Mouse (Mus musculus) heart, embryonic 16.5 days (tissue): Measurements from ENCODE around the gene Ldb3. TPM values are rescaled to one million over a fixed set of nuclear protein-coding genes. Genes with fewer than 3 reads are reported as not detected.
A peak's percentile ranks its signal among the peaks of the same experiment; 100 is the strongest.

ENCODE experiments used
- ATAC-seq: fragments of 200-750 bp; cut with Nextera tagmentation; replicated peaks from 2 replicates; pipeline ENCODE4 v1.8.0; 2017; ENCODE audit warnings: moderate number of reproducible peaks; ENCODE audit not compliant: insufficient read depth, low FRiP score; ENCODE audit errors: extremely low read depth
- H3K27ac ChIP-seq: fragments of 300-500 bp; sonication (generic); 2 replicates; pipeline ENCODE4 v1.5.1; 2014; ENCODE audit warnings: mild to moderate bottlenecking, low read length, control low read depth, moderate library complexity
- H3K27me3 ChIP-seq: fragments of 300-500 bp; sonication (generic); 2 replicates; pipeline ENCODE4 v1.6.1; 2014; ENCODE audit warnings: low read length, mixed read lengths; ENCODE audit not compliant: control insufficient read depth, insufficient read depth
- H3K36me3 ChIP-seq: fragments of 300-500 bp; sonication (generic); 2 replicates; pipeline ENCODE4 v1.6.1; 2014; ENCODE audit not compliant: control insufficient read depth, insufficient read depth
- H3K4me1 ChIP-seq: fragments of 300-500 bp; sonication (generic); 2 replicates; pipeline ENCODE4 v1.6.1; 2014; ENCODE audit warnings: low read length, mixed read lengths; ENCODE audit not compliant: control insufficient read depth, insufficient read depth
- H3K4me2 ChIP-seq: fragments of 300-500 bp; sonication (generic); 2 replicates; pipeline ENCODE4 v1.6.1; 2014; ENCODE audit warnings: low read depth, mild to moderate bottlenecking, control low read depth, low read length
- H3K4me3 ChIP-seq: fragments of 300-500 bp; sonication (generic); 2 replicates; pipeline ENCODE4 v1.5.1; 2014; ENCODE audit warnings: mild to moderate bottlenecking, control low read depth, low read length
- H3K9ac ChIP-seq: fragments of 300-500 bp; sonication (generic); 2 replicates; pipeline ENCODE4 v1.6.1; 2014; ENCODE audit warnings: low read length, control low read depth
- H3K9me3 ChIP-seq: fragments of 300-500 bp; sonication (generic); replicated peaks from 2 replicates; pipeline ENCODE4 v1.6.1; 2016; ENCODE audit warnings: low read length; ENCODE audit not compliant: control insufficient read depth
- WGBS: fragments of 180-500 bp; shearing (Covaris S2); extraction: QIAGEN DNeasy Blood & Tissue Kit; methylation state at CpG from one replicate; pipeline ENCODE4 v1.1.7; 2014; 5-methylcytosine and 5-hydroxymethylcytosine counted together
- polyA plus RNA-seq: library from polyadenylated mRNA; unstranded; fragments of >200 nt; fragmentation: Nextera tagmentation; extraction: Ambion mirVana; gene quantifications from 2 replicates; pipeline ENCODE4 v1.2.1, GENCODE M21; 2015

Ldb3 gene
- polyA plus RNA-seq, 1 experiment from 2014 or later, result 356 TPM

DNA sequence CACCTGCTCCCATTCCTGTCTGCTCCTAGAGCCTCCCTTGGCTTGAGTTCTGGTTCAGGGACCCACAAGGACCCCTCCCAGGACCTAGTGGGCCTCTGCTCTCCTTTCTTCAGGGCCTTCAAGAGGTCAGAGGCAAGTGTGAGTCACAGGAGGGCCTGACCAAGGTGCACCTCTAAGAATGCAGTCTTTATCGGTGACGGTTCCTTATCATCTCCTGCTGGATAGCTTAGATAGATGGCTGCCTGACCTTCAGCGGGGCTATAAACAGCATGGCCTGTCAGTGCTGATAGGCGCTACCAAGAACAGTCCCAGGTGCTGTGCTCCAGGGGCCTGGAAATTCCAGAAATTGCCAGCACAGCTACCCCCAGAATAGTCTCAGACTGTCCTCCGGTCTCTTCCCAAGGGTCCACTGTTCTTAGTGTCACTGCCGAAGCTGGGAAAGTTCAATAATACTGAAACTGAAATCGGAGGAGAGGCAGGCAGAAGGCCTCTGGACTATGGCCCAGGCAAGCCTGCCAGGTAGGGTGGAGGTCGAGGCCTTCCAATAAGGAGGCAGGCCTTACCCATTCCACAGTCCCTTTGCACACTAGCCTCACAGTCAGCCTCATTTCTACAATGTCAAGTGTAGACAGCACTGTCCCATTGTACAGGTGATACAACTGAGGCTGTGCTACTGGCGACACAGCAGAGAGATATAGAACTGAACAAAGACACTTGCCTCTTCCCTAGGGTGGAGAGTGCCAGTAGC lies 3.0 kb downstream of the Ldb3 start:
- no peak for ATAC-seq
- peak overlapping the region; percentile 89 for H3K4me2 ChIP-seq
- H3K4me1 ChIP-seq, result peaks cover 49% of the 10 kb centered on the region
- peak overlapping the region; percentile 72 for H3K4me3 ChIP-seq
- no peaks in the 10 kb centered on the region for H3K9me3 ChIP-seq
- H3K27me3 ChIP-seq, result no peaks in the 10 kb centered on the region
- WGBS, result 38% methylated on average over 9 of the region's 9 CpGs
- peak overlapping the region; percentile 93 for H3K9ac ChIP-seq
- peaks cover 5% of the 10 kb centered on the region for H3K36me3 ChIP-seq
- peak overlapping the region; percentile 98 for H3K27ac ChIP-seq

DNA sequence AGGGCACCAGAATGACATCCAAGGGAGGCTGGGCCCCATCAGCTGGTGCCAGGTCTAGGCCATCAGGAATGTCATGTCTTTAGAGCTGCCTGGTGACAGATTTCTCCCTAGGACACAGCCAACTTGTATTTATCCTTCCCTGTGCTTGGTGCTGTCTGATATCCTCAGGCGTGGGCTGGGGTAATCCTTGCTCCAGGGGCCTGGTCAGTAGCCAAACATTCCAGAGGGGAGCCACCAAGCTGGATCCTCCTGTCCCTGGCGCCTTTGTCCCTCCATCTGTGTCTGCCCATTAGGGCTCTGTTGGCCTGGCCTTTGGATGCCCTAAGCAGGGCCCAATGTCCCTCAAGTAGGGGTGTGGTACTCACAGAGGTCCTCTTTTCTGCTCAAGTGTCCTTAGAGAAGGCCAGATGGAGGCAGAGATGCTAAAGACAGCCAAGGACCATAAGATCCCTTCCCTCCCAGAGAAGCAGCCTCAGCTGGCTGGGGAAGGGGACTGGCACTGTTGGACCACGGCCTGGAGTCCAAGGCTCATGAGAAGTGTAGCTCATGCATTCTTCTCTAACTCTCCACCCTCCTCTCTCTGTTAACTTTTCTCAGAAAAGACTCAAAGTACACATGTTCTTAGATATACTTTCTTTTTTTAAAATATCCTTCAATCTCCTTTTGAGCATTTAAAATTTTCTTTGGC lies 5.6 kb downstream of the Ldb3 start:
- Histone ChIP-seq H3K4me2 (peak overlapping the region; percentile 89), H3K27ac (peak overlapping the region; percentile 98), H3K4me3 (peak overlapping the region; percentile 29), H3K4me1 (peaks cover 36% of the 10 kb centered on the region), H3K36me3 (peaks cover 16% of the 10 kb centered on the region), H3K9ac (peak overlapping the region; percentile 65), H3K9me3 (no peaks in the 10 kb centered on the region), H3K27me3 (no peaks in the 10 kb centered on the region)
- ATAC-seq, result peak; percentile 73
- 39% methylated on average over 3 of the region's 3 CpGs for WGBS

DNA sequence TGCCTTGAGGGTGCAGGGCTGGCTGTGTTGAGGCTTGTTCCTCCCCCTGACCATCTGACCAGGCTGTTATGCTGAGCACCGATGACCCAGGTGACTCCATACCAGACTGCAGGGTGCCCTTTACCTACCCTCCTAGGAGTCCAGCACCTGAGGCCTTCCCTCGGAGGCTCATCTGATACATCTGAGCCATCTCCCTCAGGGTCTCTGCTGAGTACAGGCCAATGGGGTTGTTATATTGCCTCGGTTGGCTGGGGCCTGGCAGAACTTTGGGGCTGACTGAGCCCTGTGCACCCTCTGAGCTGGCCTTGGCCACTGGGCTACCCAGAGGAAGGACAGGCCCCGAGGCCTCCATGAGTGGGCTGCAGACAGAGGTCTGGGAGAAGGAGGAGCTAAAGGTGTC lies 11.6 kb downstream of the Ldb3 start:
- Histone ChIP-seq H3K9me3 (no peaks in the 10 kb centered on the region), H3K4me1 (peaks cover 47% of the 10 kb centered on the region), H3K36me3 (peaks cover 39% of the 10 kb centered on the region), H3K4me2 (no peak overlapping the region), H3K27me3 (no peaks in the 10 kb centered on the region), H3K9ac (no peak overlapping the region), H3K4me3 (no peak overlapping the region), H3K27ac (peak overlapping the region; percentile 25)
- no peak for ATAC-seq
- WGBS, result 77% methylated on average over 4 of the region's 4 CpGs

DNA sequence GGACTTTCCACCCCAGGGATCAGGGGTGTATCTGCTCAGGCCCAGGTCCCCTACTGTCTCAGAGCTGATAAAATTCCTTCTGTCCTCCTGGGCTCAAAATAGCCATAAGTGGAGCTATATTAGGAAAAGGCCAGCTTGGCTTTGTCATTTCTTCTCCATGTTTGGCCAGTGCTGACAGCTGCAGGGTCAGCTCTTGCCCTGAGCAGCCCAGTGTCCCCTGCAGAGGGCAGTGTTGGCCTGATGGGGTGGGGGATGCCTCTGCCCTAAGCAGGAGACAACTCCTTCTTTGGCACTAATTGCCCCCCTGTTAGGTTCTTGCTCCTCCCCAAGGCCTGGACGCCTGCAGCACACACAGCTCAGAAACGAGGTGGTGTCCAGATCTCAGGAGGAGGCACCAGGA lies 14.4 kb downstream of the Ldb3 start:
- ATAC-seq, result peak; percentile 82
- Histone ChIP-seq H3K4me3 (no peak overlapping the region), H3K4me2 (no peak overlapping the region; the same call in 1 of the 2 replicates), H3K27ac (peak overlapping the region; percentile 90), H3K9ac (peak overlapping the region; percentile 69), H3K9me3 (no peaks in the 10 kb centered on the region), H3K4me1 (peaks cover 58% of the 10 kb centered on the region), H3K36me3 (peaks cover 35% of the 10 kb centered on the region), H3K27me3 (no peaks in the 10 kb centered on the region)
- WGBS, result 43% methylated on average over 2 of the region's 2 CpGs

DNA sequence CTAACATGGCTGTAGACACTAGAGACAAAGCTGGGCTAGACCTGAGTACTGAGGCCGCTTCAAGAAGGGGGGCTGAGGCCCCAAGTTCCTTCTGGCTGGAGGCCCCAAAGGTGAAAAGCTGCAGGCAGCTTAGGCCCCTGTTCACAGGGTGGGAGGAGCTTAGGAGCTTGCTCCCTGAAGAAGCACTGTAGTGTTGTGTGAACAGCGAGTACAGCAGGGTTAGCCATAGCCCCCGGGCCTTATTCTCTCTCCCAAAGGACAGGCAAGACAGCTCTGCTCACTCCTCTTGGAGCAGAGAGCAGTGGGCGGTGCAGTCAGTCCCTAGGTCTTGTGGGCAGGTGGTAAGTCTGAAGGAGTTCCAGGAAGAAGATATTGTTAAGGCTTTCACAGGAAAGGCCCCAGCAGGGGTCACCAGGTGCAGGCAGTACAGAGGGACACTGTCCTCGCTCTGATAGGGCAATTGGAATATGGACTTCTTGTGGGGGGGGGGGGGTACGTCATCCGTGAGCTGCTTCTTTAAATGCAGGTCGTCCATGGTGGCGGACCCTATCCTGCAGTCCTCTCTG lies 15.1 kb downstream of the Ldb3 start:
- Histone ChIP-seq H3K27ac (peak overlapping the region; percentile 81), H3K9ac (peak overlapping the region; percentile 69), H3K9me3 (no peaks in the 10 kb centered on the region), H3K4me3 (no peak overlapping the region), H3K27me3 (no peaks in the 10 kb centered on the region), H3K4me2 (no peak overlapping the region; the same call in 1 of the 2 replicates), H3K4me1 (peaks cover 63% of the 10 kb centered on the region), H3K36me3 (peaks cover 33% of the 10 kb centered on the region)
- WGBS, result 41% methylated on average over 9 of the region's 9 CpGs
- ATAC-seq, result peak; percentile 8

DNA sequence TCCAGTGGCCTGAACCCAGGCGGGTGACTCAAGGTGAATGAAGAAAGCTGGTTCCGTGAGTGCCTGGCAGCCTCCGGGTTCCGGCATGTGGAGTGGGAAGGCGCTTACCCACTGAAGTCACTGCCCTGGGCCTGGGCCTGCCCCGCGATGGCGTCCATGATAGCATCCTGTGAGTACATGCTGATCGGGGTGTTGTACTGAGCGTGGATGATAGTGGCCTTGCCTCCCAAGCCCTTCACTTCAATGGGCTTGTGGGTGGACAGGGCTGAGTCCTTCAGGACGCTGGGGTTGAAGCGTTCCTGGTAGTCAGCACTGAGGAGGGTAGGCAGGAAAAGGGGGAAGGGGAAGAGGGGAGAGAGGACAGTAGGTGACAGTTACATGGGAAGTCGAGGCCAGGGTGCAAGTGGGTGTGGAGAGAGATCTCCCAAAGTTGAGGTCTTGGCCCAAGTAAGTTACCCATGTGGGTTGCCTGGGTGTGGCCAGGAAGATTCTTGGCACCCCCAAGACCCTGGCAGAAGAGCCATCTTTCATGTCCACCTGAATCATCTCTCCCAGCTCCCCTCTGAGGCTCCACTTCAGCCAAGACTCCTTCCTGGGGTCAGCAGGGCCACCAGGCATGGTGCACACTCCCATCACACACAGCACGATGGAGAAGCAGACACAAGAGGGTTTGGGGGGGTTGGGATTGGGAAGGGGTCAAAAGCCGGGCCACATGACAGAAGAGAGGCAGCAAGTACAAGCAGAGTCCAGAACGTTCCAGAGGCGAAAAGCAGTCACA lies 16.7 kb downstream of the Ldb3 start:
- 69% methylated on average over 17 of the region's 17 CpGs for WGBS

DNA sequence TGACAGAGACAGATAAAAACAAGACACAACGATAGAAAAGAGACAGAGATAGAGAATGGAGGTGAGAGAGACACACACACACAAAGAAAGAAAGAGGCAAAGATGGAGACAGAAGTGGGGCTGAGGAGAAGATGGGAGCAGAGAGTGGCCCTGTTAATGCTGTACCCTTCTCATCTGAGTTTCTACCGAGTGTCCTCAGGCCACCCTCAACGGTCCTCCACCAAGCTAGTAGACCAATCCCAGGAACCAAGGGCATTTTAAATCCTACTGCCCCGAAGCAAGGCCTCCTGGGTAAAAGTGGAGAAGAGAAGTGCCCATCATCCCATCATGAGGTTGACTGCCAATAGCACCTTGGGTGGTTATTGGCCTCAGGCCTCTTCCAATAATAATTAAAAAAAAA lies 17.6 kb downstream of the Ldb3 start:
- peaks cover 78% of the 10 kb centered on the region for H3K4me1 ChIP-seq
- no peak overlapping the region for H3K9ac ChIP-seq
- H3K36me3 ChIP-seq, result peaks cover 14% of the 10 kb centered on the region
- H3K27ac ChIP-seq, result peak overlapping the region; percentile 81
- no peaks in the 10 kb centered on the region for H3K27me3 ChIP-seq
- 56% methylated on average over 4 of the region's 4 CpGs for WGBS
- H3K4me3 ChIP-seq, result no peak overlapping the region
- H3K9me3 ChIP-seq, result no peaks in the 10 kb centered on the region
- no peak for ATAC-seq
- H3K4me2 ChIP-seq, result no peak overlapping the region

More for the DNA sequence above, 16.7 kb downstream of the Ldb3 start:
- Histone ChIP-seq H3K4me3 (no peak overlapping the region), H3K4me2 (no peak overlapping the region), H3K9me3 (no peaks in the 10 kb centered on the region), H3K9ac (peak overlapping the region; percentile 21; the same call in 1 of the 2 replicates), H3K36me3 (peaks cover 22% of the 10 kb centered on the region), H3K27ac (peak overlapping the region; percentile 81), H3K4me1 (peaks cover 69% of the 10 kb centered on the region), H3K27me3 (no peaks in the 10 kb centered on the region)
- ATAC-seq, result no peak

DNA sequence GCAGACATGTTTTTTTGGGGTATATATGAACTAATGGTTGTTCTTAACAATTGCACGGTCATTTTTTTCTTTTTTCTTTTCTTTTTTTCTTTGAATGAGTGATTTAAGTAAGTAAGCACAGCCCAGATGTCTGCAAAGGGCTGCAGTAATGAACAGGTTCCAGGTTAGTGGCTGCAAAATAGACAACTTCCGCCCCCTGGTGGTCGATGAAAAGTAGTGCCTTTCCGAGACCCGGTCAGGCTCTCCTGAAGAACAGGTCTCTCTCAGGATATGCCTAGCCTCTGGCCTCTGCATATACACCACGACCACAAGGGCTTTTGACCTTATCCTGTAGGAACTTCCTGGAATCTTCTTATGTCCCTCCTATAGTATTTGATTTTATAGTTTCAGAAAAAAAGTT lies 18.2 kb downstream of the Ldb3 start:
- H3K27me3 ChIP-seq, result no peaks in the 10 kb centered on the region
- H3K9ac ChIP-seq, result peak overlapping the region; percentile 63; the same call in 1 of the 2 replicates
- peak overlapping the region; percentile 62 for H3K4me2 ChIP-seq
- peak overlapping the region; percentile 81 for H3K27ac ChIP-seq
- no peak for ATAC-seq
- H3K9me3 ChIP-seq, result no peaks in the 10 kb centered on the region
- peaks cover 8% of the 10 kb centered on the region for H3K36me3 ChIP-seq
- H3K4me1 ChIP-seq, result peaks cover 84% of the 10 kb centered on the region
- H3K4me3 ChIP-seq, result no peak overlapping the region; the same call in 1 of the 2 replicates
- WGBS, result 2% methylated on average over 6 of the region's 6 CpGs
